In genomic region chr19:10071166-10071565, GRCm38 (mm10) we compare ENCODE assay signal across 11 mouse cellular contexts. TPM values are rescaled to one million over a fixed set of nuclear protein-coding genes. Genes with fewer than 3 reads are reported as not detected.
DNase-seq lines count a peak whose midpoint lies in the region; ATAC-seq and TF ChIP-seq lines count a peak whose summit lies in the region.
"Had no signal": no experiment of that assay in that cellular context is flagged by ENCODE, and none has a peak within 500 bp of the region (broad histone marks: within the 10 kb centered on the region; RNA-seq: fewer than 3 reads in every experiment).

No protein-coding gene starts in this region.

- 34% methylated on average over 5 of the region's 5 CpGs for WGBS in forebrain, embryonic 16.5 days

- peak; percentile 45 for ATAC-seq in forebrain, embryonic 16.5 days

- TF ChIP-seq CTCF in left cerebral cortex, adult 2 months (IDR thresholded peaks at IDR 0.05) = peak; percentile 15

- H3K9me3 ChIP-seq in forebrain, embryonic 16.5 days (ENCODE audit: control insufficient read depth, low read length) = no peaks in the 10 kb centered on the region

- H3K9ac ChIP-seq in forebrain, embryonic 16.5 days (replicated peaks; ENCODE audit: low read depth, low read length) = no peak overlapping the region

- no peaks in the 10 kb centered on the region for H3K27me3 ChIP-seq in forebrain, embryonic 16.5 days (replicated peaks; ENCODE audit: control insufficient read depth, insufficient read depth, low read length)

- H3K36me3 ChIP-seq in forebrain, embryonic 16.5 days (ENCODE audit: control insufficient read depth, insufficient read depth) = peaks cover 62% of the 10 kb centered on the region

- peaks cover 13% of the 10 kb centered on the region for H3K4me1 ChIP-seq in forebrain, embryonic 16.5 days (replicated peaks; ENCODE audit: control insufficient read depth, insufficient read depth, low read length)

- no peak overlapping the region for H3K4me2 ChIP-seq in forebrain, embryonic 16.5 days (ENCODE audit: low read length)

- peak; percentile 76 for DNase-seq in adrenal gland, adult 2 months
- DNase-seq in adrenal gland, postnatal 4 days (ENCODE audit: low spot score in 2 of 2) = no peak
- peak; percentile 56 for DNase-seq in layer of hippocampus, adult 11-12 months (ENCODE audit: low spot score)
- no peak for DNase-seq in layer of hippocampus, adult 9-10 months (ENCODE audit: low spot score)
- DNase-seq in left cerebral cortex, adult 2 months (ENCODE audit: extremely low spot score in 1 of 2, low spot score in 2 of 2) = peak in 1 of 2 experiments; percentile 49
- DNase-seq in lung, postnatal 10 days = no peak
- no peak for DNase-seq in lung, postnatal 4 days
- DNase-seq: cerebellum, adult 8-10 months; thymus, postnatal 25 days had no signal

- H3K4me3 ChIP-seq in forebrain, embryonic 16.5 days (replicated peaks; ENCODE audit: low read length) = no peak overlapping the region
- H3K4me3 ChIP-seq in left cerebral cortex, adult 2 months = no peak overlapping the region

- H3K27ac ChIP-seq in forebrain, embryonic 16.5 days (ENCODE audit: low read length) = peak overlapping the region; percentile 60
- H3K27ac ChIP-seq in left cerebral cortex, adult 2 months = peak overlapping the region; percentile 51
- H3K27ac ChIP-seq: kidney, postnatal 0 days had no signal

- intact Hi-C loops in left cerebral cortex, adult 2 months (cut with DNase I) = loop anchor here (2.0 kb wide), 1 partner anchor 30 kb away; the partner anchor contains the start of gene Fads2

RNA-seq across cellular contexts. Expression of gene Fads3, which starts 29.8 kb away (rescaled TPM):
- total RNA-seq in adrenal gland, adult 2 months (2021) = 10 to 100 TPM; 13.3 to 17.6 TPM
- 57.7 and 61.3 TPM in 2 replicates for polyA plus RNA-seq in adrenal gland, adult 2 months (2012; rRNA removed)
- total RNA-seq in adrenal gland, postnatal 4 days (2021) = 10 to 100 TPM; 12.2 to 19.3 TPM
- 14.1 and 20.9 TPM in 2 replicates for polyA plus RNA-seq in forebrain, embryonic 16.5 days (2015; fragmentation: Nextera tagmentation; extraction: Ambion mirVana)
- total RNA-seq in left cerebral cortex, adult 2 months (2021) = 10 to 100 TPM; 26.6 to 28.1 TPM

RNA-seq across cellular contexts. Expression of gene Fads2, which starts 30.4 kb away (rescaled TPM):
- 1,000 to 10,000 TPM; 1,573 to 1,677 TPM for total RNA-seq in adrenal gland, adult 2 months (2021)
- 836 and 1,349 TPM in 2 replicates for polyA plus RNA-seq in adrenal gland, adult 2 months (2012; rRNA removed)
- total RNA-seq in adrenal gland, postnatal 4 days (2021) = 100 to 1,000 TPM; 385 to 397 TPM
- 171 and 173 TPM in 2 replicates for polyA plus RNA-seq in forebrain, embryonic 16.5 days (2015; fragmentation: Nextera tagmentation; extraction: Ambion mirVana)
- 100 to 1,000 TPM; 109 to 121 TPM for total RNA-seq in left cerebral cortex, adult 2 months (2021)

Comparison
In these comparisons a context has a peak if more than half of its experiments do, and no peak if none do; other contexts are left out.
1. DNase-seq: peak in adrenal gland, adult 2 months (single experiment) and layer of hippocampus, adult 11-12 months (single experiment); none in adrenal gland, postnatal 4 days (0 of 2), layer of hippocampus, adult 9-10 months (single experiment), lung, postnatal 10 days (single experiment) and lung, postnatal 4 days (0 of 2).